Mouse (Mus musculus): ENCODE measurements around the gene Tmem63a.

Tmem63a gene

GRCm38 (mm10) chr1:180967261-180967660 lies 25.1 kb downstream of the Tmem63a start:
- ChIA-PET POLR2A (interaction anchor here (0.5 to 9.5 kb wide), 29 partner anchors 9 to 144 kb away, joined by 3 to 49 read pairs (median 6); partner anchors contain the start of genes Sde2 (in 2 of the 4), Lefty1 (in 1 of the 4), Pycr2 (in 1 of the 4) and Tmem63a (in 1 of the 4)), CTCF (interaction anchor here in 1 of 4 experiments (0.6 to 1.6 kb wide), 3 partner anchors 14 to 59 kb away, joined by 3 to 6 read pairs (median 5); no protein-coding TSS in a partner anchor)

- ChIA-PET POLR2A (interaction anchor here (0.6 to 4.1 kb wide), 26 partner anchors 8 to 98 kb away, joined by 3 to 25 read pairs (median 4); partner anchors contain the start of genes Lefty1 (in 1 of the 4), Lefty2 (in 1 of the 4) and Tmem63a (in 1 of the 4)), CTCF (interaction anchor here (0.7 to 4.9 kb wide), 13 partner anchors 8 to 109 kb away, joined by 3 to 29 read pairs (median 6); partner anchors contain the start of gene Pycr2 (in 2 of the 4))
Observed at GRCm38 (mm10) chr1:180972941-180973340, 30.8 kb downstream of the Tmem63a start.

- CTCF ChIA-PET, result interaction anchor here (0.5 to 4.9 kb wide), 79 partner anchors 8 to 260 kb away, joined by 3 to 29 read pairs (median 4); partner anchors contain the start of genes Pycr2 (in 3 of the 4) and Tmem63a (in 1 of the 4)
- POLR2A ChIA-PET, result interaction anchor here in 3 of 4 experiments (0.6 to 4.1 kb wide), 34 partner anchors 9 to 199 kb away, joined by 3 to 25 read pairs (median 4); partner anchors contain the start of genes Pycr2 (in 2 of the 3), Tmem63a (in 2 of the 3) and Lefty1 (in 1 of the 3)
Observed at GRCm38 (mm10) chr1:180974126-180974746, 32.1 kb downstream of the Tmem63a start.

- ChIA-PET CTCF (interaction anchor here in 3 of 4 experiments (0.6 to 4.9 kb wide), 11 partner anchors 20 to 488 kb away, joined by 3 to 29 read pairs (median 4); no protein-coding TSS in a partner anchor), POLR2A (interaction anchor here in 3 of 4 experiments (0.5 to 3.6 kb wide), 9 partner anchors 22 to 272 kb away, joined by 3 to 14 read pairs (median 4); partner anchors contain the start of genes Lefty1 (in 1 of the 3) and Tmem63a (in 1 of the 3))
Observed at GRCm38 (mm10) chr1:180976110-180976679, 34.1 kb downstream of the Tmem63a start.

- ChIA-PET POLR2A (interaction anchor here (0.6 to 6.1 kb wide), 60 partner anchors 8 to 863 kb away, joined by 3 to 54 read pairs (median 4); partner anchors contain the start of genes Sde2 (in 3 of the 4), Lefty1 (in 2 of the 4), Pycr2 (in 2 of the 4) and Tmem63a (in 2 of the 4)), CTCF (interaction anchor here (0.6 to 2.7 kb wide), 26 partner anchors 8 to 184 kb away, joined by 3 to 11 read pairs (median 3); no protein-coding TSS in a partner anchor)
Observed at GRCm38 (mm10) chr1:180979484-180980251, 37.5 kb downstream of the Tmem63a start.

- ChIA-PET POLR2A (interaction anchor here in 3 of 4 experiments (0.5 to 6.1 kb wide), 58 partner anchors 11 to 1118 kb away, joined by 3 to 54 read pairs (median 5); partner anchors contain the start of genes Sde2 (in 3 of the 3), Lefty1 (in 2 of the 3), Pycr2 (in 2 of the 3) and Cnih4 (in 1 of the 3)), CTCF (interaction anchor here (0.6 to 2.7 kb wide), 20 partner anchors 10 to 187 kb away, joined by 3 to 11 read pairs (median 3); no protein-coding TSS in a partner anchor)
Observed at GRCm38 (mm10) chr1:180980464-180980863, 38.3 kb downstream of the Tmem63a start.

GRCm38 (mm10) chr1:180981298-180982046 lies 39.3 kb downstream of the Tmem63a start:
- CTCF ChIA-PET, result interaction anchor here (0.6 to 2.5 kb wide), 14 partner anchors 14 to 1130 kb away, joined by 3 to 9 read pairs (median 4); partner anchors contain the start of genes Cnih4 (in 1 of the 4) and Nvl (in 1 of the 4)

GRCm38 (mm10) chr1:180986701-180987100 lies 44.6 kb downstream of the Tmem63a start:
- ChIA-PET POLR2A (interaction anchor here in 2 of 4 experiments (0.9 to 1.4 kb wide), 3 partner anchors 9 to 111 kb away, joined by 3 read pairs; no protein-coding TSS in a partner anchor), CTCF (interaction anchor here in 2 of 4 experiments (0.9 to 2.0 kb wide), 4 partner anchors 9 to 271 kb away, joined by 3 to 6 read pairs (median 3); no protein-coding TSS in a partner anchor)

More at GRCm38 (mm10) chr1:180981298-180982046, 39.3 kb downstream of the Tmem63a start:
- POLR2A ChIA-PET, result interaction anchor here (0.5 to 6.1 kb wide), 44 partner anchors 10 to 1574 kb away, joined by 3 to 54 read pairs (median 4); partner anchors contain the start of genes Sde2 (in 2 of the 4), Lefty1 (in 1 of the 4), Lefty2 (in 1 of the 4) and Pycr2 (in 1 of the 4)

- ChIA-PET POLR2A (interaction anchor here in 2 of 4 experiments (0.8 to 1.4 kb wide), 4 partner anchors 8 to 84 kb away, joined by 3 read pairs; partner anchors contain the start of gene Pycr2 (in 1 of the 2)), CTCF (interaction anchor here (0.6 to 6.3 kb wide), 16 partner anchors 9 to 270 kb away, joined by 3 to 44 read pairs (median 4); no protein-coding TSS in a partner anchor)
Observed at GRCm38 (mm10) chr1:180987759-180988158, 45.6 kb downstream of the Tmem63a start.

- ChIA-PET POLR2A (interaction anchor here in 1 of 4 experiments (3.2 kb wide), 1 partner anchor 10 kb away, joined by 16 read pairs; no protein-coding TSS in a partner anchor), CTCF (interaction anchor here in 3 of 4 experiments (0.5 to 6.3 kb wide), 7 partner anchors 11 to 256 kb away, joined by 3 to 44 read pairs (median 6); no protein-coding TSS in a partner anchor)
Observed at GRCm38 (mm10) chr1:180990671-180991070, 48.5 kb downstream of the Tmem63a start.

GRCm38 (mm10) chr1:180992142-180992541 lies 50.0 kb downstream of the Tmem63a start:
- ChIA-PET POLR2A (interaction anchor here in 2 of 4 experiments (1.0 to 3.2 kb wide), 9 partner anchors 9 to 103 kb away, joined by 3 to 16 read pairs (median 5); no protein-coding TSS in a partner anchor), CTCF (interaction anchor here (0.6 to 6.3 kb wide), 25 partner anchors 8 to 624 kb away, joined by 3 to 44 read pairs (median 4); partner anchors contain the start of gene Pycr2 (in 1 of the 4))

- ChIA-PET POLR2A (interaction anchor here in 3 of 4 experiments (0.8 to 3.9 kb wide), 7 partner anchors 8 to 103 kb away, joined by 3 to 14 read pairs (median 5); no protein-coding TSS in a partner anchor), CTCF (interaction anchor here (0.6 to 1.8 kb wide), 6 partner anchors 8 to 287 kb away, joined by 3 to 5 read pairs (median 4); no protein-coding TSS in a partner anchor)
Observed at GRCm38 (mm10) chr1:181000501-181001092, 58.5 kb downstream of the Tmem63a start.

- CTCF ChIA-PET, result interaction anchor here (0.6 to 1.8 kb wide), 7 partner anchors 9 to 286 kb away, joined by 3 to 5 read pairs (median 4); no protein-coding TSS in a partner anchor
- POLR2A ChIA-PET, result interaction anchor here in 3 of 4 experiments (1.2 to 3.9 kb wide), 7 partner anchors 9 to 21 kb away, joined by 3 to 14 read pairs (median 5); no protein-coding TSS in a partner anchor
Observed at GRCm38 (mm10) chr1:181001217-181001616, 59.1 kb downstream of the Tmem63a start.

- CTCF ChIA-PET, result interaction anchor here (0.6 to 1.8 kb wide), 6 partner anchors 9 to 286 kb away, joined by 3 to 5 read pairs (median 4); no protein-coding TSS in a partner anchor
- POLR2A ChIA-PET, result interaction anchor here in 3 of 4 experiments (1.2 to 3.9 kb wide), 5 partner anchors 9 to 22 kb away, joined by 4 to 14 read pairs (median 5); no protein-coding TSS in a partner anchor
Observed at GRCm38 (mm10) chr1:181001621-181002020, 59.5 kb downstream of the Tmem63a start.

- ChIA-PET CTCF (interaction anchor here in 1 of 4 experiments (0.6 kb wide), 1 partner anchor 269 kb away, joined by 5 read pairs; no protein-coding TSS in a partner anchor), POLR2A (no interaction called here)
Observed at GRCm38 (mm10) chr1:181003790-181004189, 61.6 kb downstream of the Tmem63a start.
